Mouse (Mus musculus) megakaryocyte, embryonic 14.5 days (primary cell): ENCODE results near the gene Plscr1. TPM values are rescaled to one million over a fixed set of nuclear protein-coding genes. Genes with fewer than 3 reads are reported as not detected.

Experiments used
- H3K27me3 ChIP-seq: replicated peaks from 2 replicates; pipeline ENCODE3; 2012; ENCODE audit warnings: inconsistent platforms
- H3K36me3 ChIP-seq: replicated peaks from 2 replicates; pipeline ENCODE3; 2012; ENCODE audit warnings: low read length, inconsistent platforms, mixed read lengths
- H3K4me1 ChIP-seq: 2 replicates; pipeline ENCODE4 v1.6.1; 2012; ENCODE audit warnings: inconsistent platforms
- H3K4me3 ChIP-seq: replicated peaks from 2 replicates; pipeline ENCODE3; 2012; ENCODE audit warnings: moderate library complexity, mild to moderate bottlenecking, inconsistent platforms
- H3K9me3 ChIP-seq: 2 replicates; pipeline ENCODE4 v1.6.1; 2012; ENCODE audit warnings: inconsistent platforms
- FLI1 ChIP-seq: IDR thresholded peaks from 2 replicates; pipeline ENCODE4 v1.6.1; 2012; ENCODE audit warnings: low read length, inconsistent platforms, mixed read lengths
- GATA1 ChIP-seq: IDR thresholded peaks from 3 replicates; pipeline ENCODE4 v1.6.1; 2012; ENCODE audit warnings: mixed read lengths, low read length, inconsistent platforms, borderline replicate concordance
- polyA plus RNA-seq: library from polyadenylated mRNA; stranded (reverse); fragments of >175 nt; gene quantifications from 2 replicates; pipeline ENCODE4 v1.2.3, GENCODE M21; 2012; ENCODE audit warnings: low replicate concordance; ENCODE audit not compliant: insufficient read depth

Plscr1 gene
- polyA plus RNA-seq, 1 experiment: 179 TPM

DNA sequence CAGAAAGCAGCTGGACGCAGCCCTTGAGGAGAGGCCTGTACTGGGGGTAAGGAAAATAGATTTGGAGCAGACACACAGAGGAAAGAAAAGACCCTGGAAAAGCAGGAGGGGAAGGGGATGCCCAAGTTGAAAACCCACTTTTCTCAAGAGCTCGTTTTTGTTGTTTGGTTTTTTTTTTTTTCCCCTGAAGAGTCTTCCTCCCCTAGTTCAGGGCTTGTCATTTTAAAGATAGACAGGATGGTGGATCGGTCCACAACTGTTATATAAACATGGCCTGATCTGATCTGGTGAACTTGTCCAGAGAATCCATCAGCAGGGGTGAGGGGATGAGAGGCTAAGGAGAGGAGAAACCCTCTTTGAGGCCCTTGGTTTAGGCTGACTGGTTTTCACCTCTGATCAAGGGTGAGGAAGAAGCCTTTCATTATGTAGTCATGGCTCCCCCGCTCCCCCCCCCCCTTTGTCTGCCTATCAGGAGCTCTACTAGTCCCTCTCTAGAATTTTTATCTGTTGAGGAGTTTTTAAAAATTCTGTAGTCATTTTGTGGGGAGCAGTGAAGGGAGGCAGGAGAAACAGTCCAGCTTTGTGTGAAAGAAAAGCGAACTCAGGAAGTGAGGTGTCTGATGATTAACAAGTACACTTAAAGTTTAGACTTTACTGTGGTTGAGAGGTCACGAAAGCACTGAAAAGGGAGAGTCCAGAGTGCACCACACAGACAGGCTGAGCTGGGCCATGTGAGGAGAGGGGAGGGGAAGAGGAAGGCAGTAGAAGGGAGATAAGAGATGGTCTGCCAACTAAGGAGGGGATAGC lies 24.6 kb downstream of the Plscr1 start:
- no peaks in the 10 kb centered on the region for H3K27me3 ChIP-seq
- peaks cover 72% of the 10 kb centered on the region for H3K36me3 ChIP-seq
- H3K4me3 ChIP-seq: peak overlapping the region; percentile 77
- TF ChIP-seq FLI1: 0 out of 2 replicates have a peak, but pooled peaks have one; percentile 9
- peak; percentile 71; the same call in 2 of the 3 replicates for TF ChIP-seq GATA1
- peaks cover 89% of the 10 kb centered on the region for H3K4me1 ChIP-seq
- H3K9me3 ChIP-seq: no peaks in the 10 kb centered on the region

DNA sequence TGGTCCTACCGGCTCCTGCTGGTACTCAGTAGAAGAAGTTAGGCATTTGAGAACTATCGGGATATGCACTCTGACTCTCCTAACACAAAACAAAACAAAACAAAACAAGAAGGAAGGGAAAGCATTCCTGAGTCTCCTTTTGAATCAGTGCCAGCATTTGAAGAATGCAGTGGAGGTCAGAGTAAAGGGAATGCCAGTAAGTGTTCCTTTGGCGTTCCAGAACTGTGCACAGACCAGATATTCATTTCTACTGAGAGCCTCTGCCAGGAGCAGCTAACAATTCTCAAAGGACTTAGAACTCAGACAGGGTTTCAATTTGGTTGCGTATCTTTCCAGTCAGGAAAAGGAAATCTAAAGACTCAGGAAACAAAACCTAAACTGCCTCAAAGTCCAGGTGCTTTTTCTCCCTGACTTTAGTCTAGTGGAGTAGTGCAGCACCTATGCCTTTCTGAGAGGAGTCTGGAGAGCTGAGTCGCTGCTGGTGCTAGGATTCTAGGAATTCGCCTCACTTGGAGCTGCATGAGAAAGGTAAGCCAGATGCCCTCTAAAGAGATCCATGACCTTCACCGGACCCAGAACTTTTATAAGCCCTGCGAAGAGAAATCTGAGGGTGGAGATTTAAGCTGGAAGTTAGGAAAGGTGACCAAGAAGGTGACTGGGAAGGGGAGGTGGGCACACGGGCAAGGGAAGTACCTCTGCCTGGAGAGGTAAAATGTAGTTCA lies 26.1 kb downstream of the Plscr1 start, which contains the start of gene Plscr2:
Plscr2 (plus strand) TSS at position 117 of the 722 bp plus-strand sequence.
- Histone ChIP-seq H3K27me3 (no peaks in the 10 kb centered on the region), H3K9me3 (no peaks in the 10 kb centered on the region), H3K4me3 (peak within 1 kb of the TSS; percentile 77), H3K4me1 (peaks cover 88% of the 10 kb centered on the region), H3K36me3 (peaks cover 59% of the 10 kb centered on the region)
- TF ChIP-seq GATA1: no peak
- TF ChIP-seq FLI1: no peak

DNA sequence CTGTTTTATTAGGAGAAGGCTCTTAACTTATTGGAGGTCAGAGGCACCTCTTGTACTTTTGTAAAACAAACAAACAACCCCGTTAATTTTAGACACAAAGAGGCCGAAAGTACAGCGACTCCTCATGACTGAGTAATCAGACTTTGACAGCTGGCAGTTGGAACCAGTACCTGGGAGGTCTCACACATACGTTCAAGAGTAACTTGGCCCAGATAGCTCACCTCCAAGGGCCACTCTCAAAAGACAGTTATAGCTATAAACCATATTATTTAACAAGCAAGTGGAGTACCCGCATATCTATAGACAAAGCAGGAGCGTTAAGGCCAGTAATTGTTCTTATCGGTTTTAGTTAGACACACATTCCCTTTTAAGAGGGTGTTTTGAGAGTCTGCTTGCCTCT lies 26.8 kb downstream of the Plscr1 start:
- no peak for TF ChIP-seq GATA1
- no peak for TF ChIP-seq FLI1
- no peak overlapping the region for H3K4me3 ChIP-seq
- H3K4me1 ChIP-seq: peaks cover 86% of the 10 kb centered on the region
- H3K36me3 ChIP-seq: peaks cover 59% of the 10 kb centered on the region
- no peaks in the 10 kb centered on the region for H3K9me3 ChIP-seq
- H3K27me3 ChIP-seq: no peaks in the 10 kb centered on the region

DNA sequence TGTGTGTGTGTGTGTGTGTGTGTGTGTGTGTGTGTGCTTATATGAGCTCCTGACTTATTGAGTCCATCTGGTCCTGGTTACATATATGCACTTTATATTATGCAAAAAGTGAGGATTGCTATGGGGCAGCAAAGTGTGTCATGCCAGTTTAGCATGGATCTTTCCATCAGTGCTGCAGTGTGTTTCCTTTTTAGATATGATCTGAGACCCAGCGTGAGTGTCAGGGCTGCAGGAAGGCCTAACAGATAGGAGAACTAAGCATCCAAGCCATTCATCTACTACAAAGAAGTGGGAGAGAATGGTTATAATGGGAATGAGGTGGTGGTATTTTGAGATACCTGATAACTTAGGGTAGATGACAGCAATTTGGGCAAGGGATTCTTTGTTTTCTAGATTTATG lies 30.5 kb downstream of the Plscr1 start:
- TF ChIP-seq GATA1 (no peak), FLI1 (no peak)
- Histone ChIP-seq H3K9me3 (no peaks in the 10 kb centered on the region), H3K4me1 (peaks cover 65% of the 10 kb centered on the region)

DNA sequence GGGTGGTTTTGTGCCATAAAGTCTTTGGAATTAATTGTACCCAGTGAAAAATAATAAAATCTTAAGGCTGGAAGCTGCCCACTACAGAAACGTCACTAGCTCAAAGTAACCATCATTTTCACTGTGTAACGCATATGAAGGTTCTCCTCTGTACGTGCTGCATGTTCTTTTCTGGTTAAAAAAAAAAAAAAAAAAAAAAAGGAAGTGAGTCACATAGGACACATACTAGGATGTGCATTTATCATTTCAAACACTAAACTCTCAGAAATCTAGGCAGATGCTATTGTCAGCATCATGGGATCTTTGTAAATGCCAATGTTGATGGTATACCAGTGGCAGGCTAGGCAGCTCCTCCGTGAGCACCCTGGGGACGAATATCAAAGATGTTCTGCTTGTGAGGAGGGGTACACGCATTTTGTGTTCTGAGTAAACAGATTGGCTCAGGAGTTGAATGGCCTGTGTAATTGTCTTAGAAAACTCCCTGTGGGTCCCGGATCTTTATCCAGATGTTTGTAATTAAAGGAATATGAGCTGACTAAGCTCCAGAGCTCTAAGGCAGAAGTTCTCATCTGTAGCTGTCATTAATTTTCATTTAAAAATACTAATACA lies 33.1 kb downstream of the Plscr1 start:
- peaks cover 48% of the 10 kb centered on the region for H3K4me1 ChIP-seq
- H3K9me3 ChIP-seq: no peaks in the 10 kb centered on the region
- no peak overlapping the region for H3K4me3 ChIP-seq
- no peaks in the 10 kb centered on the region for H3K27me3 ChIP-seq
- H3K36me3 ChIP-seq: peaks cover 38% of the 10 kb centered on the region
- TF ChIP-seq FLI1: no peak
- TF ChIP-seq GATA1: no peak

More for the DNA sequence above, 30.5 kb downstream of the Plscr1 start:
- H3K27me3 ChIP-seq: no peaks in the 10 kb centered on the region
- peaks cover 50% of the 10 kb centered on the region for H3K36me3 ChIP-seq
- H3K4me3 ChIP-seq: no peak overlapping the region

DNA sequence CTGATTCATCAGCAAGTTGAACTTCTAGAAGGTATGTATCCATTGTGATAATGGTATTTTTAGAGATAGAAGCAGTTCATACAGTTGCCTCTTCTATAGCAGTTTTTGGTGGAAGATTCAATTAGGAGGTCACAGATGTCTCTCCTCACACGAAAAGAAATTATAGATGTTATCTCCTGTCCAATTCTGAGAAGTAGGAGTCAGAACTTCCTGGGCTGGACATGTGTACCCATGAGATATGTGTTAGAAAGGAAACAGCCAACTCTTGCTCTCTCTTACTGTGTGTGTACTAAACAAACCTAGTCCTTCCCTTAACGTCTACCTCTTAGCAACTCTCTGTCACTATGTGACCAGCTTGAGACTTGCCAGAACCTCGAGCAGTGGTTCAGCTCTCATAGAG lies 40.1 kb downstream of the Plscr1 start:
- Histone ChIP-seq H3K9me3 (no peaks in the 10 kb centered on the region), H3K4me1 (peaks cover 72% of the 10 kb centered on the region), H3K4me3 (peak overlapping the region; percentile 2), H3K27me3 (no peaks in the 10 kb centered on the region), H3K36me3 (peaks cover 45% of the 10 kb centered on the region)
- TF ChIP-seq FLI1 (no peak), GATA1 (peak; percentile 34; the same call in 1 of the 3 replicates)

DNA sequence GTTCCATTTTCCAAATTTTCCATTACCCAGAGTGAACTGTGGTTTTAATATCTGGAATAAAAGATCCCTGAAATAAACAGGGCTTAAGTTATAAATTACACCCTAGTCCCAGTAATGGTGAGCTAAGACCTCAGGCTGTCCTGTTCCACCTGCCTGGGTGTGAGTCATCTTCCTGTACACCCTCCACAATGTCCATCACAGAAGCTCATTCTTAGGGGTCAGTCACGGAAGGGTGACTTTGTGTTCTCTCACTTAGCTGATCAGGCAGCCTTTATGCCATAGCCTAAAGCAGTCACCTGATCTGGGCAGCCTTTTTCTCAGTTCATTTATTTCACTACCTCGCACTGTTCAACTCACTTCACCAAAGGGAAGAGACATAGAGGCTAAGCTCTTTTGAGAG lies 42.6 kb downstream of the Plscr1 start:
- Histone ChIP-seq H3K36me3 (peaks cover 52% of the 10 kb centered on the region), H3K4me3 (no peak overlapping the region), H3K9me3 (no peaks in the 10 kb centered on the region), H3K4me1 (peaks cover 73% of the 10 kb centered on the region), H3K27me3 (no peaks in the 10 kb centered on the region)
- TF ChIP-seq FLI1 (no peak), GATA1 (no peak)

DNA sequence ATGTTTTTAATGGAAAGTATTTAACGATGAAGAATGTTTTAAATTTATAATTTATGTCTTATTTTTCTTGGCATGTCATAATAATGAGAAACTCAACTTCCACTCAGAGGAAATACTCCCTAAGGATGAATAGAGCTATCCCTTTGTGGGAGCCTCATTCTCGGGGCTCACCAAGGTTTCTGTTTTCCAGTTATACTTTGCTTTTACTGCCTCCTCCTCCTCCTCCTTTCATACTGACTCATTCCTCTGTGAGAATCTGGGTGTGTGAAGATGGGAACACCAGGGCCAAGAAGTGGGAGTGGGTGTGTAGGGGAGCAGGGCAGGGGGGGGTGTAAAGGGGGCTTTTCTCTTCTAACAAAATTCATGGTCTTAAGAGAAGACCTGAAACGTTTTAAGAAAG lies 43.4 kb downstream of the Plscr1 start:
- Histone ChIP-seq H3K36me3 (peaks cover 47% of the 10 kb centered on the region), H3K9me3 (no peaks in the 10 kb centered on the region), H3K4me1 (peaks cover 69% of the 10 kb centered on the region), H3K27me3 (no peaks in the 10 kb centered on the region), H3K4me3 (no peak overlapping the region)
- TF ChIP-seq GATA1 (no peak), FLI1 (no peak)

DNA sequence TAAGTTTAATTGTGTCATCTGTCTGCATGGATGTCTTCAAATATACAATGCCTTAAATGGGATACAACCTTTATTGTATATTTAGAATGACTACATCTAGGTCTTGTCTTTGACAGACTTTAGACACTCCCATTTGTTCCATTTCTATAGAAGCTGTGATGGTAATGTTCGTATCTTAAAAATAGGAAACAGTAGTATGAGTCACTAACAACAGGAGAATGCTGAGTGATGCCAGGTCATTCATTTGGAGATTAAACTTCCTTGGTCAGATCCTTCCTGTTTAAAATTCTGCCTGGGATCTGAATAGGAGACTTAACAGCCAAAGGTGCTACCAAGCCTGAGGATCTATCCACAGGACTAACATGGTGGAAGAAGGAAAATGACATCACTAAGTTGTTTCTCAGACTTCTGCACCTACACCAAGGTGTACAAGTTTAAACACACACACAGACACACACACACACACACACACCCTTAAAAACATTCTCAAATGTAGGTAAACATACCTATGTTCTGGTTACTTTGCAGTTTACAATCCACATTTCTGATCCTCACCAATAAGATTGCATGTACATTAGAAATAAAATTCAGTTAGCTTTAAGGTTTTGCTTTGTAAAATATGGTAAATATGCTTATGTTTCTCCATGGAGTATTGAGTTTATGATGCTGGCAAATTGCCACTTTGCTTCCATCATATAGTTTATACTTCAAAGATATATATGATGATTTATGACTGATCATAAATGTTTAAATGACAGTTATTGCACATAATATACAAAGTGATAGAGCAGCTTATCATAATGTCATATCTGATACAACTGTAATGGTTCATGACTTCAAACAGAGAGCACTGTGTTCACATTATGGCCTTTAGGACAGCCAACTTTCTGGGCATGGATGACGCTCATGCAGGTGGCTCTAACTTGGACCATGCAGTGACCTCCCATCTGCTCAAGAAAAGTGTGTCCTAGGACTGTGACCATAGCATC lies 44.3 kb downstream of the Plscr1 start:
- Histone ChIP-seq H3K36me3 (peaks cover 46% of the 10 kb centered on the region), H3K4me1 (peaks cover 67% of the 10 kb centered on the region), H3K27me3 (no peaks in the 10 kb centered on the region), H3K9me3 (no peaks in the 10 kb centered on the region), H3K4me3 (peak overlapping the region; percentile 57)
- TF ChIP-seq GATA1 (no peak), FLI1 (no peak)
